Mouse (Mus musculus): ENCODE measurements around the gene H2-Eb1. TPM values are rescaled to one million over a fixed set of nuclear protein-coding genes. Genes with fewer than 3 reads are reported as not detected.
A peak's percentile ranks its signal among the peaks of the same experiment; 100 is the strongest.

H2-Eb1 gene
- polyA plus RNA-seq, 1 experiment: not detected

GRCm38 (mm10) chr17:34312185-34312584, 6.5 kb downstream of the H2-Eb1 start:
- Histone ChIP-seq H3K4me1 (ENCODE audit: control insufficient read depth, insufficient read depth, low read length) (no peaks in the 10 kb centered on the region), H3K27ac (ENCODE audit: insufficient read depth, low read length) (no peak overlapping the region), H3K4me3 (ENCODE audit: insufficient read depth, low read length) (no peak overlapping the region)
- no peak for TF ChIP-seq CTCF (IDR thresholded peaks at IDR 0.05; ENCODE audit: borderline replicate concordance, insufficient read depth, low read length)
- TF ChIP-seq POLR2A (IDR thresholded peaks at IDR 0.05; ENCODE audit: low read depth, low read length): no peak

- no peaks in the 10 kb centered on the region for H3K4me1 ChIP-seq (ENCODE audit: control insufficient read depth, insufficient read depth, low read length)
- no peak overlapping the region for H3K27ac ChIP-seq (ENCODE audit: insufficient read depth, low read length)
- TF ChIP-seq CTCF (IDR thresholded peaks at IDR 0.05; ENCODE audit: borderline replicate concordance, insufficient read depth, low read length) (peak; percentile 98), POLR2A (IDR thresholded peaks at IDR 0.05; ENCODE audit: low read depth, low read length) (no peak)
- H3K4me3 ChIP-seq (ENCODE audit: insufficient read depth, low read length): no peak overlapping the region
These were observed 7.7 kb downstream of the H2-Eb1 start for GRCm38 (mm10) chr17:34313393-34313792.

GRCm38 (mm10) chr17:34314286-34314685, 8.6 kb downstream of the H2-Eb1 start:
- no peak overlapping the region for H3K27ac ChIP-seq (ENCODE audit: insufficient read depth, low read length)
- no peak for TF ChIP-seq CTCF (IDR thresholded peaks at IDR 0.05; ENCODE audit: borderline replicate concordance, insufficient read depth, low read length)
- no peak for TF ChIP-seq POLR2A (IDR thresholded peaks at IDR 0.05; ENCODE audit: low read depth, low read length)
- H3K4me1 ChIP-seq (ENCODE audit: control insufficient read depth, insufficient read depth, low read length): no peaks in the 10 kb centered on the region
- H3K4me3 ChIP-seq (ENCODE audit: insufficient read depth, low read length): no peak overlapping the region

GRCm38 (mm10) chr17:34315512-34315911, 9.8 kb downstream of the H2-Eb1 start:
- Histone ChIP-seq H3K4me1 (ENCODE audit: control insufficient read depth, insufficient read depth, low read length) (no peaks in the 10 kb centered on the region), H3K4me3 (ENCODE audit: insufficient read depth, low read length) (no peak overlapping the region), H3K27ac (ENCODE audit: insufficient read depth, low read length) (no peak overlapping the region)
- no peak for TF ChIP-seq POLR2A (IDR thresholded peaks at IDR 0.05; ENCODE audit: low read depth, low read length)
- no peak for TF ChIP-seq CTCF (IDR thresholded peaks at IDR 0.05; ENCODE audit: borderline replicate concordance, insufficient read depth, low read length)

GRCm38 (mm10) chr17:34316697-34317096, 11.0 kb downstream of the H2-Eb1 start:
- Histone ChIP-seq H3K4me3 (ENCODE audit: insufficient read depth, low read length) (no peak overlapping the region), H3K4me1 (ENCODE audit: control insufficient read depth, insufficient read depth, low read length) (no peaks in the 10 kb centered on the region), H3K27ac (ENCODE audit: insufficient read depth, low read length) (no peak overlapping the region)
- TF ChIP-seq CTCF (IDR thresholded peaks at IDR 0.05; ENCODE audit: borderline replicate concordance, insufficient read depth, low read length) (no peak), POLR2A (IDR thresholded peaks at IDR 0.05; ENCODE audit: low read depth, low read length) (no peak)

GRCm38 (mm10) chr17:34317275-34317674, 11.6 kb downstream of the H2-Eb1 start:
- no peak for TF ChIP-seq CTCF (IDR thresholded peaks at IDR 0.05; ENCODE audit: borderline replicate concordance, insufficient read depth, low read length)
- TF ChIP-seq POLR2A (IDR thresholded peaks at IDR 0.05; ENCODE audit: low read depth, low read length): no peak
- no peak overlapping the region for H3K27ac ChIP-seq (ENCODE audit: insufficient read depth, low read length)
- H3K4me1 ChIP-seq (ENCODE audit: control insufficient read depth, insufficient read depth, low read length): no peaks in the 10 kb centered on the region
- H3K4me3 ChIP-seq (ENCODE audit: insufficient read depth, low read length): no peak overlapping the region

GRCm38 (mm10) chr17:34325436-34325835, 19.8 kb downstream of the H2-Eb1 start, which contains the start of gene H2-Eb2:
Gene H2-Eb2 (plus strand): TSS chr17:34325665.
- H3K4me1 ChIP-seq (ENCODE audit: control insufficient read depth, insufficient read depth, low read length): no peaks in the 10 kb centered on the region
- H3K27ac ChIP-seq (ENCODE audit: insufficient read depth, low read length): no peak within 1 kb of the TSS
- no peak for TF ChIP-seq CTCF (IDR thresholded peaks at IDR 0.05; ENCODE audit: borderline replicate concordance, insufficient read depth, low read length)
- no peak for TF ChIP-seq POLR2A (IDR thresholded peaks at IDR 0.05; ENCODE audit: low read depth, low read length)
- no peak within 1 kb of the TSS for H3K4me3 ChIP-seq (ENCODE audit: insufficient read depth, low read length)

- Histone ChIP-seq H3K27ac (ENCODE audit: insufficient read depth, low read length) (no peak overlapping the region), H3K4me1 (ENCODE audit: control insufficient read depth, insufficient read depth, low read length) (no peaks in the 10 kb centered on the region), H3K4me3 (ENCODE audit: insufficient read depth, low read length) (no peak overlapping the region)
- TF ChIP-seq POLR2A (IDR thresholded peaks at IDR 0.05; ENCODE audit: low read depth, low read length) (no peak), CTCF (IDR thresholded peaks at IDR 0.05; ENCODE audit: borderline replicate concordance, insufficient read depth, low read length) (no peak)
These were observed 20.7 kb downstream of the H2-Eb1 start for GRCm38 (mm10) chr17:34326373-34326772.

GRCm38 (mm10) chr17:34329807-34330206, 24.1 kb downstream of the H2-Eb1 start:
- no peak overlapping the region for H3K4me3 ChIP-seq (ENCODE audit: insufficient read depth, low read length)
- TF ChIP-seq CTCF (IDR thresholded peaks at IDR 0.05; ENCODE audit: borderline replicate concordance, insufficient read depth, low read length) (no peak), POLR2A (IDR thresholded peaks at IDR 0.05; ENCODE audit: low read depth, low read length) (no peak)
- H3K27ac ChIP-seq (ENCODE audit: insufficient read depth, low read length): no peak overlapping the region
- H3K4me1 ChIP-seq (ENCODE audit: control insufficient read depth, insufficient read depth, low read length): no peaks in the 10 kb centered on the region

GRCm38 (mm10) chr17:34331200-34331599, 25.5 kb downstream of the H2-Eb1 start:
- Histone ChIP-seq H3K27ac (ENCODE audit: insufficient read depth, low read length) (no peak overlapping the region), H3K4me3 (ENCODE audit: insufficient read depth, low read length) (no peak overlapping the region), H3K4me1 (ENCODE audit: control insufficient read depth, insufficient read depth, low read length) (no peaks in the 10 kb centered on the region)
- TF ChIP-seq POLR2A (IDR thresholded peaks at IDR 0.05; ENCODE audit: low read depth, low read length) (no peak), CTCF (IDR thresholded peaks at IDR 0.05; ENCODE audit: borderline replicate concordance, insufficient read depth, low read length) (no peak)

All from embryonic fibroblast, embryonic 13.5 days (primary cell).